Mouse (Mus musculus): ENCODE measurements at regions not wholly inside any gene's neighbourhood (a gene's known extent, or its start where the extent isn't known, plus 50 kb on each side); places are given as distances from the start of the nearest gene placed in this dataset.
A peak's percentile ranks its signal among the peaks of the same experiment; 100 is the strongest.

DNA sequence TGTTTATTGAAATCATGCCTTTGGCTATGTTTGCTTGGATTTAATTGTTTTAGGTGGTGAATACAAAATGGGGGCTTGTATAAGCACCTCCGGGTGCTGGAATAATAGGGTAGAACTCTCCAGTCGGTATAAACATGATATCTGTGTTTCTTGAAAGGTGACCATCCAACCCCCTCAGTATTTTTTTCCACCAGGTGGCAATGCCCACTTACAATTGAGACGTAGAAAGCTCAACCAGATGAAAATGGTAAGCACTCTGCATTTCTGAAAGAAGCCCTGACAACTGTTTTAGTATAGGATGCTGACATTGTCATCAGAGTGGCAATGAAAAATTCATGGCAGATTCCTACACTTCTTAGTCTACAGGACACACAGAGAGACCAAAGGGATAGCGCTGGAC lies 838.1 kb downstream of the Kcnj2 start:
- Histone ChIP-seq H3K4me3 (ENCODE audit: control insufficient read depth in 1 of 2, insufficient read depth in 1 of 2, low read depth in 2 of 2, low read length in 2 of 2) (no peak overlapping the region), H3K9me3 (replicated peaks; ENCODE audit: insufficient read depth, low read length) (no peaks in the 10 kb centered on the region), H3K27ac (ENCODE audit: control insufficient read depth, low read depth, low read length) (no peak overlapping the region), H3K27me3 (ENCODE audit: control insufficient read depth in 1 of 2, insufficient read depth in 2 of 2, low read length in 2 of 2) (peaks cover 0 to 1% of the 10 kb centered on the region in 2 experiments; a peak in 1 of 4 replicates), H3K79me2 (ENCODE audit: control insufficient read depth, insufficient read depth, low read length, poor library complexity) (no peaks in the 10 kb centered on the region), H3K9ac (ENCODE audit: control insufficient read depth, low read depth, low read length, poor library complexity, severe bottlenecking) (no peak overlapping the region), H3K36me3 (ENCODE audit: control insufficient read depth in 1 of 2, insufficient read depth in 2 of 2, low read length in 2 of 2) (no peaks in the 10 kb centered on the region), H3K4me1 (ENCODE audit: control insufficient read depth in 1 of 2, insufficient read depth in 2 of 2, low read length in 2 of 2) (no peaks in the 10 kb centered on the region)
- TF ChIP-seq SIN3A (IDR thresholded peaks at IDR 0.05; ENCODE audit: low read length) = no peak
- no peak; the same call in 1 of the 2 replicates for TF ChIP-seq SMC3 (IDR thresholded peaks at IDR 0.05; ENCODE audit: low read depth, low read length)
- no peak for TF ChIP-seq GATA1 (IDR thresholded peaks at IDR 0.05; ENCODE audit: low read depth, low read length)
- TF ChIP-seq TCF12 (IDR thresholded peaks at IDR 0.05; ENCODE audit: low read depth, low read length) = no peak
- TF ChIP-seq CTCF (IDR thresholded peaks at IDR 0.05 in 2 of 3, conservative IDR thresholded peaks at IDR 0.05 in 1 of 3; ENCODE audit: control insufficient read depth in 1 of 3, insufficient read depth in 1 of 3, low read depth in 2 of 3, low read length in 3 of 3, poor library complexity in 1 of 3, severe bottlenecking in 1 of 3) = 0 out of 6 replicates have a peak, but pooled peaks of 1 of the 3 experiments have one; percentile 3
- TF ChIP-seq USF2 (IDR thresholded peaks at IDR 0.05; ENCODE audit: borderline replicate concordance in 1 of 2, insufficient read depth in 1 of 2, low read depth in 1 of 2, low read length in 2 of 2) = no peak
- TF ChIP-seq RAD21 (IDR thresholded peaks at IDR 0.05; ENCODE audit: low read depth, low read length) = peak; percentile 14
- TF ChIP-seq RCOR1 (IDR thresholded peaks at IDR 0.05; ENCODE audit: low read depth, low read length) = no peak
- no peak for TF ChIP-seq EP300 (IDR thresholded peaks at IDR 0.05; ENCODE audit: low read depth in 1 of 2, low read length in 2 of 2)
- DNase-seq (ENCODE audit: low read depth, low spot score) = no peak

DNA sequence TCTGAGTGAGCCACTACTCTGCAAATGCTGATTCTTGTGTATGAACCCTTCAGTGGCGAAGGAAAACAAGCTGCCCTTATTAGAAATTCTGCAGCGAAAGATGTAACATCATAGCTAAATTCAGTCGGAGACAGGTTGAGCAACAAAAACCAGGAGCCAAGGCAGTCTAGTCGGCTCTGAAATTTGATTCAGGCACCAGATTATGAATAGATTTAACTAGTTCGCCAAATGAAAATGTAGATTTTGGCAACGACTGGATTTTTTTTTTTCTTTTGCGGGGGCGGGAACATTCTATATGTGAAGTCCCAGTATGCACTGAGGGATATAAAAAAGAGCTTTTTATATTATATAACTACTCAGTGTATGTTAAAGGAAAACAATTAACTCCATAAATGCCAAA lies 847.9 kb downstream of the Kcnj2 start:
- Histone ChIP-seq H3K4me3 (ENCODE audit: control insufficient read depth in 1 of 2, insufficient read depth in 1 of 2, low read depth in 2 of 2, low read length in 2 of 2) (no peak overlapping the region), H3K4me1 (ENCODE audit: control insufficient read depth in 1 of 2, insufficient read depth in 2 of 2, low read length in 2 of 2) (no peaks in the 10 kb centered on the region), H3K27me3 (ENCODE audit: control insufficient read depth in 1 of 2, insufficient read depth in 2 of 2, low read length in 2 of 2) (no peaks in the 10 kb centered on the region; a peak in 1 of 4 replicates), H3K27ac (ENCODE audit: control insufficient read depth, low read depth, low read length) (no peak overlapping the region), H3K36me3 (ENCODE audit: control insufficient read depth in 1 of 2, insufficient read depth in 2 of 2, low read length in 2 of 2) (no peaks in the 10 kb centered on the region), H3K79me2 (ENCODE audit: control insufficient read depth, insufficient read depth, low read length, poor library complexity) (no peaks in the 10 kb centered on the region), H3K9ac (ENCODE audit: control insufficient read depth, low read depth, low read length, poor library complexity, severe bottlenecking) (no peak overlapping the region), H3K9me3 (replicated peaks; ENCODE audit: insufficient read depth, low read length) (no peaks in the 10 kb centered on the region)
- DNase-seq (ENCODE audit: low read depth, low spot score) = no peak
- TF ChIP-seq ELF1 (IDR thresholded peaks at IDR 0.05; ENCODE audit: low read depth, low read length) (no peak), RCOR1 (IDR thresholded peaks at IDR 0.05; ENCODE audit: low read depth, low read length) (no peak), USF1 (IDR thresholded peaks at IDR 0.05; ENCODE audit: low read depth, low read length) (no peak), CHD2 (IDR thresholded peaks at IDR 0.05; ENCODE audit: low read length) (no peak), MYC (IDR thresholded peaks at IDR 0.05; ENCODE audit: low read depth, low read length) (no peak), MAFK (IDR thresholded peaks at IDR 0.05; ENCODE audit: borderline replicate concordance, low read depth, low read length) (no peak), USF2 (IDR thresholded peaks at IDR 0.05; ENCODE audit: borderline replicate concordance in 1 of 2, insufficient read depth in 1 of 2, low read depth in 1 of 2, low read length in 2 of 2) (no peak), EP300 (IDR thresholded peaks at IDR 0.05; ENCODE audit: low read depth in 1 of 2, low read length in 2 of 2) (no peak), E2F4 (IDR thresholded peaks at IDR 0.05; ENCODE audit: borderline replicate concordance, low read depth, low read length) (no peak), CTCF (IDR thresholded peaks at IDR 0.05 in 2 of 3, conservative IDR thresholded peaks at IDR 0.05 in 1 of 3; ENCODE audit: control insufficient read depth in 1 of 3, insufficient read depth in 1 of 3, low read depth in 2 of 3, low read length in 3 of 3, poor library complexity in 1 of 3, severe bottlenecking in 1 of 3) (no peak), MYB (IDR thresholded peaks at IDR 0.05; ENCODE audit: low read depth, low read length) (no peak), SIN3A (IDR thresholded peaks at IDR 0.05; ENCODE audit: low read length) (no peak), ZNF384 (IDR thresholded peaks at IDR 0.05; ENCODE audit: low read depth, low read length) (no peak), TBP (IDR thresholded peaks at IDR 0.05; ENCODE audit: low read depth, low read length) (no peak)
